Mouse (Mus musculus) ES-E14 (cell line): ENCODE measurements around the gene Fastkd2.

ENCODE experiments used
- CHD2 ChIP-seq: IDR thresholded peaks from 2 replicates; pipeline ENCODE4 v1.6.1; 2014; ENCODE audit warnings: mild to moderate bottlenecking, low read depth, low read length, inconsistent platforms
- ZC3H11A ChIP-seq: IDR thresholded peaks from 2 replicates; pipeline ENCODE4 v1.6.1; 2012; ENCODE audit warnings: low read depth, mild to moderate bottlenecking, inconsistent platforms, low read length, borderline replicate concordance

GRCm38 (mm10) chr1:63730240-63730771 lies at the start of gene Fastkd2, which contains the start of gene Mdh1b:
- TF ChIP-seq CHD2 (no peak), ZC3H11A (0 out of 2 replicates have a peak, but pooled peaks have one; percentile 6)
